Mouse (Mus musculus) cerebellum, postnatal 36 days (tissue): ENCODE measurements around the gene Zmym5.
"Not testable (repeated sequence)": the region's sequence is repeated elsewhere in the genome, so short reads cannot be mapped to it uniquely, and the experiment has no call there.

Source experiments
- DNase-seq, 2 experiments: peaks; one replicate each; pipeline ENCODE4 v3.0.0; 2021 to 2022; ENCODE audit warnings: mixed read lengths in 2 of 2

The Zmym5 gene

DNA sequence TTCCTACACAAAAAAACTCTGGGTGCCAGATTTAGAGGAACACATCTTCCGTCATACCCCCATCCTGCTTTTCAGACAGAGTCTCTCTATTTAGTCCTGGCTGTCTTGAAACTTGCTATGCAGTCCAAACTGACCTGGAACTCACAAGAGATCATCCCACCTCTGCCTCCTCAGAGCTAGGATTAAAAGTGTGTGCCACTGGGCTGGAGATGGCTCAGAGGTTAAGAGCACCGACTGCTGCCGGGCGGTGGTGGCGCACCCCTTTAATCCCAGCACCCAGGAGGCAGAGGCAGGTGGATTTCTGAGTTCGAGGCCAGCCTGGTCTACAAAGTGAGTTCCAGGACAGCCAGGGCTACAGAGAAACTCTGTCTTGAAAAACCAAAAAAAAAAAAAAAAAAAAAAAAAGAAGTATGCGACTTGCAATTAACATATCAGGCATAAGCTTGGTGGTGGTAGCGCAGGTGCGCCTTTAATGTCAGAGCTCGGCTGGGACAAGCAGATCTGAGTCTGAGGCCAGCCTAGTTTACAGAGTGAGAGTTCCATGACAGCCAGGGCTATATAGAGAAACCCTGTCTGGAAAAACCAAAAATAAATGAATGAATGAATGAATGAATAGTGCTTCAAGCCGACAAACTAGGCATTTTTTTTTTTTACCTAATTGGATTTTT is 34.8 kb downstream of the Zmym5 start:
- peak in 1 of 2 experiments; percentile 15 for DNase-seq

DNA sequence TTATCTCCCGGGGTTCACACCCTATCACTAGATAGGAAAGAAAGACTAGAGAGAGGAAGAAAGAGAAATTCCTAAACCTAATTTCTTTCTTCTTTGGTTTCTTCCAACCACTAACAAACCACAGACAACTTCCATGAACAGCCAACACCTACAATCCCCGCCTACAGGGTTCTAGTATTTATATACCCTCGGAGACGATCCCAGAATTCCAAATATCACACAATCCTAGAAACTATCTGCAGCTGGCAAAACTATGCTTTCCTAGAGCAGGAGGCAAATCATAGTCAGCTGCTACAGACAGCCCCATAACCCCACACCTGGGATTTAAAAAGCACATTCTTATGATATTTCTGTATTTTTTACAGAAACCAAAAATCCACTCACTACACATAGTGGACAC is 36.1 kb downstream of the Zmym5 start:
- no peak for DNase-seq

DNA sequence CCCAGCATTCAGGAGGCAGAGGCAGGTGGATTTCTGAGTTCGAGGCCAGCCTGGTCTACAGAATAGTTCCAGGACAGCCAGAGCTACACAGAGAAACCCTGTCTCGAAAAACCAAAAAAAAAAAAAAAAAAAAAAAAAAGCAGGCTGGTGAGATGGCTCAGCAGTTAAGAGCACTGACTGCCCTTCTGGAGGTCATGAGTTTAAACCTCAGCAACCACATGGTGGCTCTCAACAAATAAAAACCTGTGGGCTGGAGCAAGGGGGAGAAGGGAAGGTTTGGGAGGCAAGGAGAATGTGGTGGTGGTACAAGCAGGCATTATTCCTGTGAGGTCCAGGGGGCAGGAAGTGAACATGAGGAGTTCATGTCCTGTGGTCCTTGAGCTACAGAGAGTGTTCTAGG is 45.1 kb downstream of the Zmym5 start:
- DNase-seq, result not testable (repeated sequence)

DNA sequence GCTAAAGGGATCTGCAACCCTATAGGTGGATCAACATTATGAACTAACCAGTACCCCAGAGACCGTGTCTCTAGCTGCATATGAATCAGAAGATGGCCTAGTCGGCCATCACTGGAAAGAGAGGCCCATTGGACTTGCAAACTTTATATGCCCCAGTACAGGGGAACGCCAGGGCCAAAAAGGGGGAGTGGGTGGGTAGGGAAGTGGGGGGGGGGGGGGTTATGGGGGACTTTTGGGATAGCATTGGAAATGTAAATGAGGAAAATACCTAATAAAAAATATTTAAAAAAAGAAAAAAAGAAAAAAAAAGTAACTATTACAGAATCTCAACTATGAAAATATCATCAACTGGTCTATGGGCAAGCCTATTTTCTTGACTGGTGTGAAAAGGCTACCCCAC is 46.4 kb downstream of the Zmym5 start:
- DNase-seq, result not testable (repeated sequence)

DNA sequence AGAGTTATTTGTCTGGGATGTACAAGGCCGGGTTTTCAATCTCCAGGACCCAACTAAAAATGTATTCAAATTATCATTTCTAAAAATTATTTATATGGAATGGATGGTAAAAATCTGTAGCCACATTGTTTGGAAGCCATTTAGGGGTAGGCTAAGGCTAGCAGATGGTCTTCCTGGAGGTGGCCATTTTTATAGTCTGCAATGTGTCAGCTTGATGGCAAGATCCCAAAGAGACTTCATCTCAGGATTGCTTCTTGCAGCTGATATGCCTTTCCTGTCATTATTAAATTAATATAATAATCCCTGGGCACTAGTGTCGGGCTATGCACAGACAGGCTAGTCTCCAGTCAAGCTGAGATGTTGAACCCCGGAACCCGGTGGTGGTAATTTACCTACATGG is 60.2 kb downstream of the Zmym5 start:
- DNase-seq, result peak; percentile 9 to 17
